In genomic region chr13:52362266-52362665, GRCm38 (mm10) we compare ENCODE assay signal across 21 mouse cellular contexts.
DNase-seq lines count a peak whose midpoint lies in the region; ATAC-seq lines count a peak whose summit lies in the region.
"Had no signal": no experiment of that assay in that cellular context is flagged by ENCODE, and none has a peak within 500 bp of the region (broad histone marks: within the 10 kb centered on the region; RNA-seq: fewer than 3 reads in every experiment).

No protein-coding gene starts in this region.

- intact Hi-C loops in heart, postnatal 25 days (cut with DNase I) = no loop called here

- H3K4me3 ChIP-seq in forebrain, embryonic 16.5 days (replicated peaks; ENCODE audit: low read length) = no peak overlapping the region
- H3K4me3 ChIP-seq in forebrain, embryonic 11.5 days (ENCODE audit: low read depth, low read length) = no peak overlapping the region
- no peak overlapping the region for H3K4me3 ChIP-seq in heart, embryonic 10.5 days
- no peak overlapping the region for H3K4me3 ChIP-seq in midbrain, embryonic 10.5 days
- H3K4me3 ChIP-seq in midbrain, embryonic 11.5 days (ENCODE audit: low read depth, low read length) = no peak overlapping the region
- H3K4me3 ChIP-seq: forebrain, embryonic 12.5 days; heart, embryonic 13.5 days; hindbrain, embryonic 12.5 days; hindbrain, embryonic 15.5 days had no signal

- no peak for DNase-seq in forebrain, embryonic 11.5 days (ENCODE audit: low spot score)
- DNase-seq in heart, embryonic 10.5 days (ENCODE audit: low spot score) = peak; percentile 56
- DNase-seq in heart, postnatal 25 days (ENCODE audit: low spot score) = no peak
- peak; percentile 4 for DNase-seq in midbrain, embryonic 10.5 days (ENCODE audit: low spot score)
- DNase-seq in midbrain, embryonic 11.5 days (ENCODE audit: low spot score, missing footprints) = no peak
- DNase-seq: adrenal gland, adult 2 months; adrenal gland, postnatal 14 days; cerebellum, adult 11 months; cerebellum, adult 2 months; cerebellum, postnatal 10 days; gastrocnemius, postnatal 10 days; gastrocnemius, postnatal 36 days; heart, postnatal 14 days; kidney, adult 18-20 months had no signal

- H3K27ac ChIP-seq in forebrain, embryonic 16.5 days (ENCODE audit: low read length) = peak overlapping the region; percentile 4; the same call in 1 of the 2 replicates
- H3K27ac ChIP-seq in forebrain, embryonic 11.5 days (ENCODE audit: low read depth, low read length) = no peak overlapping the region
- no peak overlapping the region for H3K27ac ChIP-seq in heart, embryonic 10.5 days
- H3K27ac ChIP-seq in midbrain, embryonic 10.5 days (replicated peaks) = no peak overlapping the region
- H3K27ac ChIP-seq in midbrain, embryonic 11.5 days (ENCODE audit: low read depth, low read length) = no peak overlapping the region
- H3K27ac ChIP-seq: forebrain, embryonic 12.5 days; heart, embryonic 13.5 days; hindbrain, embryonic 12.5 days; hindbrain, embryonic 15.5 days had no signal

- no peak overlapping the region for H3K9ac ChIP-seq in forebrain, embryonic 16.5 days (replicated peaks; ENCODE audit: low read depth, low read length)
- H3K9ac ChIP-seq in forebrain, embryonic 11.5 days (ENCODE audit: low read length) = no peak overlapping the region
- no peak overlapping the region for H3K9ac ChIP-seq in midbrain, embryonic 11.5 days (ENCODE audit: low read length)
- H3K9ac ChIP-seq: forebrain, embryonic 12.5 days; heart, embryonic 13.5 days; hindbrain, embryonic 12.5 days; hindbrain, embryonic 15.5 days had no signal

- H3K27me3 ChIP-seq in forebrain, embryonic 16.5 days (replicated peaks; ENCODE audit: control insufficient read depth, insufficient read depth, low read length) = no peaks in the 10 kb centered on the region
- H3K27me3 ChIP-seq in forebrain, embryonic 11.5 days (ENCODE audit: control insufficient read depth, insufficient read depth, low read length) = no peaks in the 10 kb centered on the region
- no peaks in the 10 kb centered on the region for H3K27me3 ChIP-seq in heart, embryonic 10.5 days (ENCODE audit: insufficient read depth, poor library complexity, severe bottlenecking)
- H3K27me3 ChIP-seq in midbrain, embryonic 10.5 days (ENCODE audit: low read depth, poor library complexity, severe bottlenecking) = no peaks in the 10 kb centered on the region
- H3K27me3 ChIP-seq in midbrain, embryonic 11.5 days (ENCODE audit: control insufficient read depth, insufficient read depth, low read length) = no peaks in the 10 kb centered on the region
- H3K27me3 ChIP-seq: forebrain, embryonic 12.5 days; heart, embryonic 13.5 days; hindbrain, embryonic 12.5 days; hindbrain, embryonic 15.5 days had no signal

- H3K36me3 ChIP-seq in forebrain, embryonic 16.5 days (ENCODE audit: control insufficient read depth, insufficient read depth) = no peaks in the 10 kb centered on the region
- no peaks in the 10 kb centered on the region for H3K36me3 ChIP-seq in forebrain, embryonic 11.5 days (ENCODE audit: control insufficient read depth, insufficient read depth, low read length)
- no peaks in the 10 kb centered on the region for H3K36me3 ChIP-seq in heart, embryonic 10.5 days
- H3K36me3 ChIP-seq in midbrain, embryonic 10.5 days = no peaks in the 10 kb centered on the region
- no peaks in the 10 kb centered on the region for H3K36me3 ChIP-seq in midbrain, embryonic 11.5 days (ENCODE audit: control insufficient read depth, insufficient read depth, low read length)
- H3K36me3 ChIP-seq: forebrain, embryonic 12.5 days; heart, embryonic 13.5 days; hindbrain, embryonic 12.5 days; hindbrain, embryonic 15.5 days had no signal

- 92% methylated on average over 5 of the region's 5 CpGs for WGBS in forebrain, embryonic 16.5 days
- WGBS in forebrain, embryonic 11.5 days = 92% methylated on average over 5 of the region's 5 CpGs
- 82% methylated on average over 5 of the region's 5 CpGs for WGBS in heart, embryonic 10.5 days
- 95% methylated on average over 5 of the region's 5 CpGs for WGBS in midbrain, embryonic 10.5 days
- WGBS in midbrain, embryonic 11.5 days = 92% methylated on average over 5 of the region's 5 CpGs

- no peak overlapping the region for H3K4me2 ChIP-seq in forebrain, embryonic 16.5 days (ENCODE audit: low read length)
- H3K4me2 ChIP-seq in forebrain, embryonic 11.5 days (ENCODE audit: low read depth, low read length, severe bottlenecking) = no peak overlapping the region
- no peak overlapping the region for H3K4me2 ChIP-seq in midbrain, embryonic 11.5 days
- H3K4me2 ChIP-seq: forebrain, embryonic 12.5 days; heart, embryonic 13.5 days; hindbrain, embryonic 12.5 days; hindbrain, embryonic 15.5 days had no signal

- ATAC-seq in forebrain, embryonic 16.5 days = no peak
- no peak for ATAC-seq in forebrain, embryonic 11.5 days (replicated peaks; ENCODE audit: low FRiP score)
- ATAC-seq in midbrain, embryonic 11.5 days (ENCODE audit: low FRiP score) = no peak
- ATAC-seq: CD4-positive, CD25-positive, alpha-beta regulatory T cell, adult 4 months; intestine, embryonic 16.5 days had no signal

- no peaks in the 10 kb centered on the region for H3K4me1 ChIP-seq in forebrain, embryonic 16.5 days (replicated peaks; ENCODE audit: control insufficient read depth, insufficient read depth, low read length)
- H3K4me1 ChIP-seq in forebrain, embryonic 11.5 days (replicated peaks; ENCODE audit: control insufficient read depth, insufficient read depth, low read length) = no peaks in the 10 kb centered on the region
- no peaks in the 10 kb centered on the region for H3K4me1 ChIP-seq in heart, embryonic 10.5 days
- H3K4me1 ChIP-seq in midbrain, embryonic 10.5 days = peaks cover 4% of the 10 kb centered on the region; the same call in 1 of the 2 replicates
- no peaks in the 10 kb centered on the region for H3K4me1 ChIP-seq in midbrain, embryonic 11.5 days (ENCODE audit: control insufficient read depth, insufficient read depth, low read length)
- H3K4me1 ChIP-seq: forebrain, embryonic 12.5 days; heart, embryonic 13.5 days; hindbrain, embryonic 15.5 days had no signal

- 0 out of 2 replicates have a peak, but pooled peaks cover 3% of the 10 kb centered on the region for H3K9me3 ChIP-seq in forebrain, embryonic 16.5 days (ENCODE audit: control insufficient read depth, low read length)
- no peaks in the 10 kb centered on the region for H3K9me3 ChIP-seq in forebrain, embryonic 11.5 days (ENCODE audit: control insufficient read depth, low read length)
- H3K9me3 ChIP-seq in heart, embryonic 10.5 days = peaks cover 2% of the 10 kb centered on the region; the same call in 1 of the 2 replicates
- H3K9me3 ChIP-seq in midbrain, embryonic 10.5 days (replicated peaks) = peaks cover 4% of the 10 kb centered on the region; the same call in 1 of the 2 replicates
- no peaks in the 10 kb centered on the region for H3K9me3 ChIP-seq in midbrain, embryonic 11.5 days (ENCODE audit: control insufficient read depth, low read length)
- H3K9me3 ChIP-seq: hindbrain, embryonic 15.5 days had no signal

Comparison
In these comparisons a context has a peak if more than half of its experiments do, and no peak if none do; other contexts are left out.
1. DNase-seq: peak in heart, embryonic 10.5 days (single experiment) and midbrain, embryonic 10.5 days (single experiment); none in forebrain, embryonic 11.5 days (single experiment), heart, postnatal 25 days (single experiment) and midbrain, embryonic 11.5 days (single experiment).